Mouse (Mus musculus): ENCODE results near the gene Tbx19. TPM values are rescaled to one million over a fixed set of nuclear protein-coding genes. Genes with fewer than 3 reads are reported as not detected.

Tbx19 gene
- polyA plus RNA-seq, 1 experiment, result not detected

DNA sequence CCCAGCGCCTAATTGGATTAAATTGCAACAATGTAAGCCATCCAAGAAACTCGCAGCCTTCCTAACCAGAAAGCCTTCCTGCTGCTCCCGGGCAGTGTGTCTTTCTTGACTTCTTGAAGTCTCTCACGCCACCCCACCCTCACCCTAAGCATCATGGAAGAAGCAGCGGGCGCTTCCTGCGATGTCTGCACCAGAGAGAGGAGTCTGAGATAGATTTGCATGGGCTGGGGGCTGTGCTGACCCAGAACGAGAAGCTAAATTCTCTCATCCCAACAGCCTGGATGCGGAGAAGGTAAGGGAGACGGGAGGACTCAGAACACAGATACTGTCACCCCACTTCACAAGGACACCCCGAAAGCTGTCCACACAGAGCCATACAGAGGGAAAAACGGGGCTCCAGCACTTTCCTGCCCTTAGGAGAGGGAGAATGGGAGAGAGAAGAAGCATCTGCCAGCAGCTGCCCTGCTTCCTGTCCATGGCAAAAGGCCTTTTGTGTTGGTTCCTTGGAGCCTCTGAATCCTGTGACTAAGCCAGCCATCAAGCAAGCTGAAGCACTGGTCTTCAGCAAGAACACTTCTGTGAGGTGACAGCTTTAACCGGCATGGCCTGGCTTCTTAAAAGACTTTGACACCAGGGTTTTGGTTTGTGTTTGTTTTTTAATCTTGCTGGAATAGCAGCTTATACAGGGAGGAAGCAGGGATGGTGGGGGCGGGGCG, 41.4 kb downstream of the Tbx19 start:
- Histone ChIP-seq H3K79me2 (ENCODE audit: control insufficient read depth, insufficient read depth) (no peaks in the 10 kb centered on the region), H3ac (ENCODE audit: control insufficient read depth, insufficient read length, low read depth) (no peak overlapping the region), H3K79me3 (ENCODE audit: low read depth) (no peaks in the 10 kb centered on the region), H3K36me3 (ENCODE audit: control insufficient read depth, insufficient read depth) (no peaks in the 10 kb centered on the region), H3K4me3 (ENCODE audit: insufficient read depth, poor library complexity, severe bottlenecking) (no peak overlapping the region), H3K27me3 (ENCODE audit: control insufficient read depth, insufficient read depth, insufficient read length) (no peaks in the 10 kb centered on the region)
- no peak for TF ChIP-seq MYOD1 (IDR thresholded peaks at IDR 0.05; ENCODE audit: control insufficient read depth, insufficient read length, low read depth)
- no peak for TF ChIP-seq CEBPB (IDR thresholded peaks at IDR 0.05; ENCODE audit: low read depth)
- TF ChIP-seq MAX (IDR thresholded peaks at IDR 0.05), result no peak
- no peak for TF ChIP-seq MYOG (IDR thresholded peaks at IDR 0.05; ENCODE audit: control insufficient read depth, extremely low read depth, insufficient read length)
- TF ChIP-seq USF1 (IDR thresholded peaks at IDR 0.05; ENCODE audit: low read depth), result no peak
- TF ChIP-seq FOSL1 (IDR thresholded peaks at IDR 0.05; ENCODE audit: insufficient read depth, low read length, poor library complexity, severe bottlenecking), result no peak
- no peak for TF ChIP-seq CTCF (IDR thresholded peaks at IDR 0.05; ENCODE audit: control insufficient read depth, insufficient read depth, insufficient read length)

DNA sequence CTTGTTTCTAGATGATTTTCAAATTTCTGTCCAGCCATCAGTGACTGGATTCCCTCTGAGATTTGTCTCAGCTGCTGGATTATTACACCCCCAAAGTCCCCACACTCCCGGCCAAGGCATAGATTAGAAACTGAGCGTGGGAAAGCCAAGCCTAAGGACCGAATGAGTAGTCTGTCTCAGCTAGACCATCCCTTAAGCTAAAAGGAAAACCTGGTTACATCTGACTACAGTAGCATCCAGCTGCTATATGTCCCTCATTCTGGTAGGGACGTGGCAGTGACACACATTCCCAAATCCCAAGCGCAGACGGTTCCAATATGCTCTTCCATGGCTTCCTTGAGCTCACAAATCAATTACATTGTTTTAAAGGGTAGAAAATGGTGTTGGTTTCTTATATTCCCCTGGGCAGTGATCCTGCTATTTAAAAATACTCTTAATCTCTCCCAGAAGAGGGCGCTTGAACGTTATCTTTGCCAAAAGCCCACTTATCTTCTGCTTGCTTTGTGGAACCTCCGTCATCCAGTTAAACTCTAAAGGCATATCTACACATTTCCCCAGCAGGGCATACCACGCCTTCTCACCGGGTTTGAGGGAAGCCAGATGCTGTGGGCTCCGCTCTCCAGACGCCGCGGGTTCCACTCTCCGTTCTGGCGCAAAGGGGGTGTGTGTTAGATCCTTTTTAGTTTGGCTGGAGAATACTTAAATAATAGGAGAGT, 46.0 kb downstream of the Tbx19 start:
- no peaks in the 10 kb centered on the region for H3K79me2 ChIP-seq (ENCODE audit: control insufficient read depth, insufficient read depth)
- no peaks in the 10 kb centered on the region for H3K27me3 ChIP-seq (ENCODE audit: control insufficient read depth, insufficient read depth, insufficient read length)
- no peak overlapping the region for H3K4me3 ChIP-seq (ENCODE audit: insufficient read depth, poor library complexity, severe bottlenecking)
- TF ChIP-seq CTCF (IDR thresholded peaks at IDR 0.05; ENCODE audit: control insufficient read depth, insufficient read depth, insufficient read length), result no peak
- TF ChIP-seq MYOD1 (IDR thresholded peaks at IDR 0.05; ENCODE audit: control insufficient read depth, insufficient read length, low read depth), result no peak
- no peak for TF ChIP-seq MAX (IDR thresholded peaks at IDR 0.05)
- no peak for TF ChIP-seq MYOG (IDR thresholded peaks at IDR 0.05; ENCODE audit: control insufficient read depth, extremely low read depth, insufficient read length)
- no peak for TF ChIP-seq USF1 (IDR thresholded peaks at IDR 0.05; ENCODE audit: low read depth)
- no peak for TF ChIP-seq CEBPB (IDR thresholded peaks at IDR 0.05; ENCODE audit: low read depth)
- H3K36me3 ChIP-seq (ENCODE audit: control insufficient read depth, insufficient read depth), result no peaks in the 10 kb centered on the region
- no peaks in the 10 kb centered on the region for H3K79me3 ChIP-seq (ENCODE audit: low read depth)
- H3ac ChIP-seq (ENCODE audit: control insufficient read depth, insufficient read length, low read depth), result no peak overlapping the region

DNA sequence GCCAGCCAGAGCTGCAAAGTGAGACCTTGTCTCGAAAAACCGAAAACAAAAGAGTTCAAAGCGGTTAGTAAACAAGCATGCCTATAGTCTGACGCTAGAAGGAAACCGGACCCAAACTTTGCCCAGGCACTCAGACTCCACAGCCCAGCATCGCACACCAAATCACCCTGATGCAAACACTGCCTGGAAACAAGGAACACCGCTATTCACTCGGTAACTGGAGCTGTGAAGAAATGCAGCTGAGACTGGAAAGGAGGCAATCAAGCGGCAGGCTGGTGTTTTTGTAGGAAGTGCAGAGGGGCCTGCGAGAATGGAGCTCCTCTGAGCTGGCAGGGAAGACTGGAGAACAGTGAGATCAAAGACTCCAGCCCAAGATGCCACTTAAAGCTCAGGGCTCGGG, 46.9 kb downstream of the Tbx19 start:
- Histone ChIP-seq H3K79me3 (ENCODE audit: low read depth) (no peaks in the 10 kb centered on the region), H3K36me3 (ENCODE audit: control insufficient read depth, insufficient read depth) (no peaks in the 10 kb centered on the region), H3K79me2 (ENCODE audit: control insufficient read depth, insufficient read depth) (no peaks in the 10 kb centered on the region), H3ac (ENCODE audit: control insufficient read depth, insufficient read length, low read depth) (no peak overlapping the region), H3K4me3 (ENCODE audit: insufficient read depth, poor library complexity, severe bottlenecking) (no peak overlapping the region), H3K27me3 (ENCODE audit: control insufficient read depth, insufficient read depth, insufficient read length) (no peaks in the 10 kb centered on the region)
- TF ChIP-seq MYOG (IDR thresholded peaks at IDR 0.05; ENCODE audit: control insufficient read depth, extremely low read depth, insufficient read length) (no peak), USF1 (IDR thresholded peaks at IDR 0.05; ENCODE audit: low read depth) (no peak), CEBPB (IDR thresholded peaks at IDR 0.05; ENCODE audit: low read depth) (no peak), MYOD1 (IDR thresholded peaks at IDR 0.05; ENCODE audit: control insufficient read depth, insufficient read length, low read depth) (no peak)

DNA sequence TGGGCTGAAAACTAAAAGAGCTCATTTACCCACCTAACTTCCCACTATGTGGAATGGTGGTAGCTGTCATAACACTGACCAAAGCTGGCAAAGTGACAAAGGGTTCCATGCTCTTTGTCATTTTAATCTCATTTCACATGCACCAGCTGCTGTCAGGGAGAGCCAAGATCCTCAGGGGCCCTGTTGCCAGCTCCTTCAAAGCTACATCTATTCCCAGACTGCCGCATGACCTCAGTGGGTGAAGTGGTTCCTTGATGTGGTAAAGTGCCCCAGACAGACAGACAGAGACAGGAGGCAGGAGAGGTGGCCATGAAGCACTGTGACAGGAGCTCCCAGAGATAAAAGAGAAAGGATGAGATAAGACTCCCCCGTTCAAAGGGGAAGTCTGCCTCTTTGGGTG, 49.9 kb downstream of the Tbx19 start:
- no peaks in the 10 kb centered on the region for H3K36me3 ChIP-seq (ENCODE audit: control insufficient read depth, insufficient read depth)
- TF ChIP-seq USF1 (IDR thresholded peaks at IDR 0.05; ENCODE audit: low read depth), result no peak
- no peak for TF ChIP-seq CEBPB (IDR thresholded peaks at IDR 0.05; ENCODE audit: low read depth)
- TF ChIP-seq MYOG (IDR thresholded peaks at IDR 0.05; ENCODE audit: control insufficient read depth, extremely low read depth, insufficient read length), result no peak
- TF ChIP-seq MYOD1 (IDR thresholded peaks at IDR 0.05; ENCODE audit: control insufficient read depth, insufficient read length, low read depth), result no peak
- TF ChIP-seq FOSL1 (IDR thresholded peaks at IDR 0.05; ENCODE audit: insufficient read depth, low read length, poor library complexity, severe bottlenecking), result no peak
- no peak for TF ChIP-seq MAX (IDR thresholded peaks at IDR 0.05)
- TF ChIP-seq CTCF (IDR thresholded peaks at IDR 0.05; ENCODE audit: control insufficient read depth, insufficient read depth, insufficient read length), result no peak
- no peaks in the 10 kb centered on the region for H3K79me2 ChIP-seq (ENCODE audit: control insufficient read depth, insufficient read depth)
- no peak overlapping the region for H3K4me3 ChIP-seq (ENCODE audit: insufficient read depth, poor library complexity, severe bottlenecking)
- no peak overlapping the region for H3ac ChIP-seq (ENCODE audit: control insufficient read depth, insufficient read length, low read depth)
- H3K79me3 ChIP-seq (ENCODE audit: low read depth), result no peaks in the 10 kb centered on the region
- no peaks in the 10 kb centered on the region for H3K27me3 ChIP-seq (ENCODE audit: control insufficient read depth, insufficient read depth, insufficient read length)

DNA sequence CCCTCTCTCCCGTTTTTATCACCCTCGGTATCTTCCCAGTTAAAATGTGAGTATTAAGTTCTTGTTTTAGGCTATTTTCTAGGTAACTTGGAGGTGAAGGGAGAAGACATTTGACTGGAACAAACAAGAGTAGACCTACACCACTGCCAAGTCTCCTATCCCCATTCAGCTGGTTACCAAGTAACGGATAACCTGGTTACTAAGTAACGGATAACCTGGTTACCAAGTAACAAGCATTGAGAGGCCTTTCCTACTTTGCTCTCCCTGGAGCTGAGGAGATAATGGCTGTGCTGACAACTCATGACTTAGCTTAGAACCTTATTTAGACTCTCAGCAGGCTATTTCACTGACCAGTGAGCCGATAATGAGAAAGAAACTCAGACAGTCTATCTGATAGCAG, 51.4 kb downstream of the Tbx19 start:
- Histone ChIP-seq H3K27me3 (ENCODE audit: control insufficient read depth, insufficient read depth, insufficient read length) (no peaks in the 10 kb centered on the region), H3K79me2 (ENCODE audit: control insufficient read depth, insufficient read depth) (no peaks in the 10 kb centered on the region), H3K36me3 (ENCODE audit: control insufficient read depth, insufficient read depth) (no peaks in the 10 kb centered on the region), H3K79me3 (ENCODE audit: low read depth) (no peaks in the 10 kb centered on the region), H3K4me3 (ENCODE audit: insufficient read depth, poor library complexity, severe bottlenecking) (no peak overlapping the region), H3ac (ENCODE audit: control insufficient read depth, insufficient read length, low read depth) (no peak overlapping the region)
- TF ChIP-seq CTCF (IDR thresholded peaks at IDR 0.05; ENCODE audit: control insufficient read depth, insufficient read depth, insufficient read length), result no peak
- no peak for TF ChIP-seq MYOG (IDR thresholded peaks at IDR 0.05; ENCODE audit: control insufficient read depth, extremely low read depth, insufficient read length)

DNA sequence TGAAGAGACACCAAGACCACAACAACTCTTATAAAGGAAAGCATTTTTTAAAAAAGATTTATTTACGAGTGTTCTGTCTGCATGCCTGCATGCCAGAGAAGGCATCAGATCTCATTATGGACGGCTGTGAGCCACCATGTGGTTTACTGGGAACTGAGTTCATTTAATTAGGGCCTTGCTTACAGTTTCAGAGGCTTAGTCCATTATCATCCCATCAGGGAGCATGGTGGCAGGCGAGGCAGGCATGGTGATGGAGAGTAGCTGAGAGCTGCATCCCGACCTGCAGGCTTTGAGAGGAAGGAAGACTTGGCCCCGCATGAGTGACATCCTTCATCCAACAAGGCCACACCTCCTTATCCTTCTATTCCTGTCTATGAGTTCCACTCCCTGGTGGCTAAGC, 52.1 kb downstream of the Tbx19 start:
- Histone ChIP-seq H3K36me3 (ENCODE audit: control insufficient read depth, insufficient read depth) (no peaks in the 10 kb centered on the region), H3K79me3 (ENCODE audit: low read depth) (no peaks in the 10 kb centered on the region), H3K79me2 (ENCODE audit: control insufficient read depth, insufficient read depth) (no peaks in the 10 kb centered on the region), H3K27me3 (ENCODE audit: control insufficient read depth, insufficient read depth, insufficient read length) (no peaks in the 10 kb centered on the region), H3K4me3 (ENCODE audit: insufficient read depth, poor library complexity, severe bottlenecking) (no peak overlapping the region), H3ac (ENCODE audit: control insufficient read depth, insufficient read length, low read depth) (no peak overlapping the region)
- TF ChIP-seq CTCF (IDR thresholded peaks at IDR 0.05; ENCODE audit: control insufficient read depth, insufficient read depth, insufficient read length) (no peak), USF1 (IDR thresholded peaks at IDR 0.05; ENCODE audit: low read depth) (no peak), MAX (IDR thresholded peaks at IDR 0.05) (no peak), MYOG (IDR thresholded peaks at IDR 0.05; ENCODE audit: control insufficient read depth, extremely low read depth, insufficient read length) (no peak), MYOD1 (IDR thresholded peaks at IDR 0.05; ENCODE audit: control insufficient read depth, insufficient read length, low read depth) (no peak), FOSL1 (IDR thresholded peaks at IDR 0.05; ENCODE audit: insufficient read depth, low read length, poor library complexity, severe bottlenecking) (no peak), CEBPB (IDR thresholded peaks at IDR 0.05; ENCODE audit: low read depth) (no peak)

All from C2C12 (cell line).